Mouse (Mus musculus) left cerebral cortex, adult 2 months (tissue): ENCODE measurements at regions not wholly inside any gene's neighbourhood (a gene's known extent, or its start where the extent isn't known, plus 50 kb on each side); places are given as distances from the start of the nearest gene placed in this dataset.

Experiments used
- DNase-seq, 2 experiments: peaks; one replicate each; pipeline ENCODE4 v3.0.0; 2021 to 2022; ENCODE audit warnings: low spot score in 2 of 2, mixed read lengths in 1 of 2; ENCODE audit errors: extremely low spot score in 1 of 2
- H3K27ac ChIP-seq: fragments of 200-600 bp; 2 replicates; pipeline ENCODE4 v1.8.1; 2022
- H3K4me3 ChIP-seq: fragments of 200-600 bp; 2 replicates; pipeline ENCODE4 v1.8.1; 2022
- CTCF ChIP-seq: fragments of 200-600 bp; IDR thresholded peaks from 2 replicates; pipeline ENCODE4 v1.8.1; 2022; ENCODE audit warnings: antibody characterized with exemption, mild to moderate bottlenecking, moderate library complexity
- intact Hi-C: fragments of 180-260 bp; cut with DNase I; formaldehyde crosslinking; loops from one replicate; pipeline ENCODE4 v1.15.1; 2025

- no peak overlapping the region for H3K27ac ChIP-seq
- no peak for TF ChIP-seq CTCF
- intact Hi-C loops, result no loop called here
- DNase-seq, result no peak
- H3K4me3 ChIP-seq, result no peak overlapping the region
These were observed 722.3 kb downstream of the Vrk1 start for GRCm38 (mm10) chr12:106732108-106732857.

GRCm38 (mm10) chr12:106748765-106749164 is 738.7 kb downstream of the Vrk1 start:
- no peak overlapping the region for H3K4me3 ChIP-seq
- H3K27ac ChIP-seq, result no peak overlapping the region
- no peak for DNase-seq
- intact Hi-C loops, result no loop called here
- no peak for TF ChIP-seq CTCF

GRCm38 (mm10) chr12:106763552-106763951 is 724.9 kb upstream of the 3110018I06Rik start:
- H3K4me3 ChIP-seq, result no peak overlapping the region
- intact Hi-C loops, result no loop called here
- H3K27ac ChIP-seq, result no peak overlapping the region
- DNase-seq, result no peak
- TF ChIP-seq CTCF, result no peak

GRCm38 (mm10) chr12:106764516-106764915 is 723.9 kb upstream of the 3110018I06Rik start:
- Histone ChIP-seq H3K4me3 (no peak overlapping the region), H3K27ac (no peak overlapping the region)
- intact Hi-C loops, result no loop called here
- TF ChIP-seq CTCF, result no peak
- no peak for DNase-seq

- intact Hi-C loops, result no loop called here
- TF ChIP-seq CTCF, result no peak
- Histone ChIP-seq H3K4me3 (no peak overlapping the region), H3K27ac (no peak overlapping the region)
- DNase-seq, result no peak
These were observed 714.9 kb upstream of the 3110018I06Rik start for GRCm38 (mm10) chr12:106773536-106773935.

- no peak overlapping the region for H3K4me3 ChIP-seq
- no peak for TF ChIP-seq CTCF
- H3K27ac ChIP-seq, result no peak overlapping the region
- no peak for DNase-seq
- intact Hi-C loops, result no loop called here
These were observed 691.8 kb upstream of the 3110018I06Rik start for GRCm38 (mm10) chr12:106796596-106796995.

- Histone ChIP-seq H3K27ac (no peak overlapping the region), H3K4me3 (no peak overlapping the region)
- TF ChIP-seq CTCF, result no peak
- DNase-seq, result no peak
- intact Hi-C loops, result no loop called here
These were observed 668.7 kb upstream of the 3110018I06Rik start for GRCm38 (mm10) chr12:106819736-106820135.

- intact Hi-C loops, result no loop called here
- DNase-seq, result no peak
- Histone ChIP-seq H3K27ac (no peak overlapping the region), H3K4me3 (no peak overlapping the region)
- TF ChIP-seq CTCF, result no peak
These were observed 666.1 kb upstream of the 3110018I06Rik start for GRCm38 (mm10) chr12:106822311-106822710.

GRCm38 (mm10) chr12:106828542-106828941 is 659.9 kb upstream of the 3110018I06Rik start:
- no peak for TF ChIP-seq CTCF
- DNase-seq, result no peak
- intact Hi-C loops, result no loop called here
- Histone ChIP-seq H3K4me3 (no peak overlapping the region), H3K27ac (no peak overlapping the region)

GRCm38 (mm10) chr12:106829323-106829722 is 659.1 kb upstream of the 3110018I06Rik start:
- DNase-seq, result no peak
- no peak overlapping the region for H3K27ac ChIP-seq
- no peak overlapping the region for H3K4me3 ChIP-seq
- intact Hi-C loops, result no loop called here
- no peak for TF ChIP-seq CTCF

- H3K4me3 ChIP-seq, result no peak overlapping the region
These were observed 653.2 kb upstream of the 3110018I06Rik start for GRCm38 (mm10) chr12:106835241-106835640.

GRCm38 (mm10) chr12:106839618-106840017 is 648.8 kb upstream of the 3110018I06Rik start:
- intact Hi-C loops, result no loop called here
- no peak overlapping the region for H3K4me3 ChIP-seq
- DNase-seq, result no peak
- TF ChIP-seq CTCF, result no peak
- no peak overlapping the region for H3K27ac ChIP-seq

More at GRCm38 (mm10) chr12:106835241-106835640, 653.2 kb upstream of the 3110018I06Rik start:
- TF ChIP-seq CTCF, result no peak
- H3K27ac ChIP-seq, result no peak overlapping the region
- intact Hi-C loops, result no loop called here
- no peak for DNase-seq

- H3K27ac ChIP-seq, result no peak overlapping the region
- no peak for DNase-seq
- no peak for TF ChIP-seq CTCF
- intact Hi-C loops, result no loop called here
- H3K4me3 ChIP-seq, result no peak overlapping the region
These were observed 648.2 kb upstream of the 3110018I06Rik start for GRCm38 (mm10) chr12:106840150-106840651.
